Mouse (Mus musculus) monocyte, adult 2 months (primary cell): Measurements from ENCODE around the gene Mei1.

Experiments
- DNase-seq, 2 experiments: peaks; one replicate each; pipeline ENCODE4 v3.0.0; 2022; ENCODE audit warnings: low spot score in 2 of 2, low read depth in 1 of 2

The Mei1 gene

DNA sequence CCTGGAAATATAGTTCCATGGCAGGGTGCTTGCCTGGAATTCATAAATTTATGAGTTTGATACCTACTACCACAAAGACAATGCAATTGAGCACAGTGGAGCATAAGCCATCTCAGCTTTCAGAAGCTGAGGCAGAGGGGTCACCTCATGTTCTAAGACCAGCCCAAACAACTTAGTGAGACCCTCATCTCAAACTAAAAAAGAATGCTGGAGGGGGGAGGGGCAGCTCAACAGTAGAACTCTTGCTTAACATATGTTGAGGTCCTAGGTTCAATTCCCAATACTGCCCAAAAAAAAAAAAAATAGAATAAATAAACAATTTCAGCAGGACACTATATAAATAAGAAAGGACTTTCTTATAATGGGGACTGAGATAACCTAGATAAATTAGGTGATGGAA is 80.2 kb downstream of the Mei1 start:
- no peak for DNase-seq

DNA sequence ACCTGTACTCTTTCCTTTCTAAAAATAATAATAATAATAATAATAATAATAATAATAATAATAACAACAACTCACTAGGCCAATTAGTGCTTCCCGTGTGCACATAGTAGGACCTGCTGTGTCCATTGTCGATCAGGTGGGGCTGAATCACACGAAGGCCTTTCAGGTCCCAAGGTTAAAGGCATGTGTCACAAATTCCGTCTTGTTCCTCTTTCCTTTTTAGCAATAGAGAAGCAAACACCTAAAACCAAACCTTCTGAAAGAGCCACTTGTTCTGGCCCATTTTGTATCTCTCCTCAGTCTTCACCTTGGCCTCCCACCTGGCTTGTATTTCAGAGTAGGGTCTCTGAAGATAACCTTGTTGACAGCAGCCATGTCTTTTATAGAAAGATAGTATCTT is 81.4 kb downstream of the Mei1 start:
- no peak for DNase-seq

DNA sequence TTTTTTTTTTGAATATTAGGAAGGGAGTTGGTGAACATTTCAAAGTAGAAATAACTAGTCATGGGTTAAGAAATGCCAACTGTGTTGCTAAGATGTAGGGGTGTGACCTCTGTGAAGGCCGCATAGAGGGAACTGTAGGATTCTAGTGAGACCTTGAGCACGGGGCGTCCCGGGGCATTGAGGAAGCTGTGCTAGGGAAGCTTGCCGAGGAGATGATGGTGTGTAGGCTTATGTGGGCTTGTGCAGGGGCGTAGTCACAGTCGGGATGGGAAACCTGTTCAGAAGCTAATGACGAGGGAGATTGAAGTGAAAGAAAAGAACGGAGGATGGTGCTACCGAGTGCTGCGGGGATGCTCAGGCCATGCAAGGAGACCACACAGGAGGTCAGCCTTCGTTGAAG is 82.2 kb downstream of the Mei1 start:
- peak in 1 of 2 experiments; percentile 23 for DNase-seq

DNA sequence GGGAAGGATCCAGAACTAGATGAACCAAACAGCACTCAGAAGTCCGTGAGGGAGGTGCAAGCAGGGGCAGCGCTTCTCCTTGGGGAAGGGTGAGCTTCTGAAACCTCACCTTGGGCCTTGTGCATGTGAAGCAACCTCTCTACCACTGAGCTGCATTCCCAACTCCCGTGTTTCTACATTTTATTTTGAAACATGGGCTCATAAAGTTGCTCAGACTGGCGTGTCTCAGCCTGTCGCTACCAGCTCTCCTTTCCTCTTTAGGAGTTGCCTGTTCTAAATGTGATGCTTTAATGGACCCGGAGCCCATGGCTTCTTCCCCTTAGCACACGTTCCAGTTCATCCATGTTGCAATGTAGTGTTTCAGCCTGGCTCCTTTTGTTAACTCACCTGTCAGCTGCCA is 82.6 kb downstream of the Mei1 start:
- DNase-seq, result no peak

DNA sequence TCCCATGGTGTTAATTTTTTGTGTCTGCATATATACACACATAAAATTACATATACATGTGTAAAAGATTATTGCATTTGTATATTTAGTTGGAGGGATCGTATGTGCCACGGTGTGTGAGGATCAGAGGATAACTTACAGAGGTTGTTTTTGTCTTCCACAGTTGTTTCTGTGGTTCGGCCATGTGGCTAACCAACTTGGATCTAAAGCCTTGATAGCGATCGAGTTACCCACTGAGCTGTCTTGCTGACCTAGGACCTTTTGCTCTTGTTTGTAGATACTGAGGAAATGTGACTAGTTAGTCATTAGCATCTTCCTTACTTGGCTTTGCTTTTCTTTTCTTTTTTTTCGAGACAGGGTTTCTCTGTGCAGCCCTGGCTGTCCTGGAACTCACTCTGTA is 86.5 kb downstream of the Mei1 start:
- no peak for DNase-seq

DNA sequence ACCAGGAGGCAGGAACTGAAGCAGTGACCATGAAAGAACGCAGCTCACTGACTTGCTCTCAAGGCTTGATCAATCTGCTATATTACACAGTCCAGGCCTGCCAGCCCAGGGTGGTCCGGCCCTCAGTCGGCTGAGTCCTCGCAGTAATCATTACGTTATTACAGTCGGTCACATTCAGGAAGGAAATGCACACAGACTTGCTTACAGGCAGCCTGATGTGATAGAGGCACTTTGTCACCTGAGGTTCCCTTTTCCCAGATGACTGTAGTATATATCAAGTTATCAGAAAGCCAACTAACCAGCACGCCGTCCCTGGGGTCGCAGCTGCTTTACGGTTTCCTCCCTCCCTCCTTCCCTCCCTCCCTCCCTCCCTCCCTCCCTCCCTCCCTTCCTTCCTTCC is 87.1 kb downstream of the Mei1 start:
- no peak for DNase-seq

DNA sequence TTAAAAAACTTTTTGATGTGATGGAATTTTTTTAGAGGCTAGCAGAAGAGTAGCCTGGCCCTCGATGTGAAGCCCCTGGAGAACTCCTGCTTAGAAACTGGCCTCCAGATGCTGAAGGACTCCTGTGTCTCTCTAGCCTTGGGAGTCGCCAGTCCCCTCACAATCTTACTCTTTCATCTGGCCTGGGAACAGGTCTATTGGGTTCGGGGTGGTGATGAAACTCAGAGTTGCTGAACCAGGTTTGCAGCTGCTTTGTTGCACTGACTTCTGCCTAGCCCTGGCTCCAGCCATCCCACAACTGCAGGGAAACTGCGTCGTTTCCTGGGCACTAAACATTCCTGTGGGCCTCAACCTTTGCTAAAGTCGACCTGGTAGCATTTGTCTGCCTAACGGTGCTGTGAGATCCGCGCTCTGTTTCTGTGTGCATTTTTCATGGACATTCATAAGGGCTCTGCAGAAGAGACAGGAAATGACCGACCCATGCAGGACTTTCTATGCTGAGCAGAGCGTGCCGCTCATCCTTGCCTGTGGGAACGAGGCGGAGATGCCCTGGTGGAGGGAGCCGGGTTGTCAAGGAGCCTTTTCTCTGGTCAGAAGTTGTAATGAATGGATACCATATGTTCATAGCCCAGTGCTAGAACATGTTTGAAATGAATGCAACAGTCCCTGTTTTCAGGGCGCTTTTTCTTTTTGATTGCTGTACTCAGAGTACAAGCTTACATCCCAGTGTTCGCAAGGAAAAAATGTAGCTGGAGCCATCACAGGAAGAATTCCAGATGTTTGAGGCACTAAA is 88.6 kb downstream of the Mei1 start:
- no peak for DNase-seq

DNA sequence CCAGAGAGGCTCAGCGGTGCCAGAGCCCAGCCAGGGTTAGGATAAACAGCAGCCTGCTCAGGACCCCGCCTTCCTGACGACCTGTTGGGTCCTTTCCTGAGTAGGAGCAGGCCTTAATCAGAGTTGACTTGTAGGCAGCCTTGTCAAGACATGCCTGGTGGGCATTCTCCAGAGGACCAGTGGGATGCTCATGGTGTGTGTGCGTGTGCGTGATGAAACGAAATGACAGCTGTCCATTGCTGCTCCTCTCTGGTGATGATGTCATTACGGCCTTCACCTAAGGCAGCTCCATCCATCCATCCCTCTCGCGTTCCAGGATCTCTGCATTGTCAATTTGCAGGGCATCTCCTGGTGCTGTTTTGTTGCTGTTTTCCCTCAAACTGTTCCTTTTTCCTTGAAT is 89.7 kb downstream of the Mei1 start:
- no peak for DNase-seq

DNA sequence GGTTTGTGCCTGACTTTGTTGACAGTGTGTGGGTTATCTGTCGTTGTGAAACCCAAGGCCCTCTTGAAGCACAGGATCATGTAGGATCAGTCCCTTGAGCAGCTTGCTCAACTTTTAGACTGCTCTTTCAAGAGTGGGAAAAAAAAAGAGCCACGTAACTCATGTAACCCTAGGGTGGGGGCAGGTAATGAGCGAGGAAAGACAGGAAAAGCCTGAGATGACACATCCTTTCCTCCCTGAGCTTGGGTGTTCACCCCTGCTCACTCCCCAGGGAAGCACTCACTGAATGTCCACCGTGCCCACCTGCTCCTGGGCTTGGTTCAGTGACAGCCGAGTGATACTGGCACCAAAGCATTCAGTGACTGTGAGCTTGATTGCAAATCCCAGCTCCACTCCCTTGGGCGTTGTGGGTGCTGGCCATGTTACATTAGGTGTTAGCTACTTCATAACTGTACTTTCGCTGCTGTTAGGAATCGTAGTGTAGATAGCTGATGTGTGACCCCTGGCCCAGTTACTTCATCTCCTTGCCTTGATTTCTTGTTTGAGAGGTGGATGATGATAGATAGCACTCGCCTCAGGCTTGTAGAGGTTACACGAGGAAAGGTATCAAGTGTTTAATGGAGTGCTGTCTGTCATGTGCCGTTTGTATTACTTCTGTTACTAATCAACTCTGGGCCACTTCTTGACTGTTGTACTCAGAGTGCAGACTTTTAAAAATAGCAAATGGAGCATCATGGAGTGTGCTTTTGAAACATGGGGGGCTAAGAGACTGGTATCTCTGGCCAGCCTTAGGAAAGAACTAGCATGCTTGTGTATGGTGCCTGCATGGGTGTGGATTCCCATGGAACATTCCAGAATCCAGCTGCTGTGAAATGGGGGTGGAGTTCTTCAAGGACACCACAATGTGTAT is 91.2 kb downstream of the Mei1 start:
- DNase-seq, result no peak

DNA sequence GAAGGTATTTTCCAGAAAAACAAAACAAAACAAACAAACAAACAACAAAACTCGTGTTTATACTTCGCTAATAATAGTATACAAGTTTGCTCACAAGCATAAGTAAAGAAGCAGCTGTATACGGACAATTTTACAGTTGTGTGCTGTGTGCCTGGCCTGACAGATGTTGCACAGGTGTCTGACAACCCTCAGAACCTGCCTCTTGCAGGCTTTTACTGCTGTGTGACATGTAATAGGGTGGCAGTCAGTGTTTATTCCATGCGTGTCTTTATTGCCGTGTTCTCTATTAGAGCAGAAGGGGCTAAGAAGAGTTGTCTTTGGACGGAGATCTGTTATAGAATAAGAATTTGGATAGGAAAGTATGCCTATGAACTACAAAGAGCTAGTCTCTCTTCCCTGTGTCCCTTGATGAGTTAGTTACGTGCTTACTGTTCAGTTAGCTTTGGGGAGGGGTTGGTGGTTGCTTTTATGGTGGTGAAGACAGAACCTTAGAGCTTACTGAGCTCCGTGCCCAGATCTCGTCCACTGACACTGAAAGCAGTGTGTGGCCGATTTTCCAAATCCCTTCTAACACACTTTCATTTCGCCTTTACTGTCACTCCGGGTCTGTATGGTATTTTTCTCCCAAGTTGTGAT is 92.3 kb downstream of the Mei1 start:
- DNase-seq, result no peak

DNA sequence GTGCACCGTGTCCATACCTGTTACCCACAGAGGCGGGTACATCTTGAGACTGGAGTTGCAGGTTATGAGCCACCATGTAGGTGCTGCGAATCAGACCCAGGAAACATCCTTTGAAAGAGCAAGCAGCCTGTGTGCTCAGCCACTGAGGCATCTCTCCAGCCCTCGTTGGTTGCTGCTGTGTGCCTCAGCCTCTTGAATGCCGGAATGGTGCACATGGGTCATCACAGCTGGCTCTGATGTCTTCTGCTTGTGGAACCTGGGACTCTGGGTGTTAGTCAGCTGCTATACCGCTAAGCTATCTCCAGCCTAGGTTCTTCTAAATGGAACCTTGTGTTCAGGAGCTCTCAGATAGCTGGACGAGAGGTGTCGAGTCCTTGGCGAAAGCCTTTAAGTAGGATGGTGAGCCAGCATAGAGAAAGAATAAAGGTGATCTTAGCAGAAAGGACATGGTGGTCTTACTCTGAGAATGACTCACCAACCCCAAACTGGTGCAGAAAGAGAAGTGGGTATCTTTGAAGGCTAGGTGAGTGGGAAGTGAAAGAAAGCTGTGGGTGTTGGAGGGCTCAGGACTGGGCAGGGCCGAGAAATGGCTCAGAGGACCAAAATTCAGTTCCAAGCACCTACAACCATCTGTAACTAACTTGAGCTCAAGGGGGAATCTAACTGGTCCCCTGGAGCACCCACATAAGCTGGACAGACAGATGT is 93.7 kb downstream of the Mei1 start:
- no peak for DNase-seq

DNA sequence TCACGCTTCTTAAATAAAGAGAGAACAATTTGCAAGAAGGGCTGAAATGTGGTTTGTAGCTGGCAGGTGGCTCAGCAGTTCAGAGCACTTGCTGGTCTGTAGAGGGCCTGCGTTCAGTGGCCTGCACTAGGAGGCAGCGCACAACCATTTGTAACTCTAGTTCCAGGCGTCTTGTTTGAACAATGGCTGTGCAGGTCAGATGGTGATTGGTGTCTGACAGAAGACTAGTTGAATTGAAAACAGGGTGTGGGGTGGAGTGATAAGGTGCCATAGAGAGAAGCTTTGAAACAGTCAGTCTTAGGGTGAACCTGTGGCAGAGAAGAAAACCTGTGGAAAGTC is 94.2 kb downstream of the Mei1 start:
- no peak for DNase-seq

DNA sequence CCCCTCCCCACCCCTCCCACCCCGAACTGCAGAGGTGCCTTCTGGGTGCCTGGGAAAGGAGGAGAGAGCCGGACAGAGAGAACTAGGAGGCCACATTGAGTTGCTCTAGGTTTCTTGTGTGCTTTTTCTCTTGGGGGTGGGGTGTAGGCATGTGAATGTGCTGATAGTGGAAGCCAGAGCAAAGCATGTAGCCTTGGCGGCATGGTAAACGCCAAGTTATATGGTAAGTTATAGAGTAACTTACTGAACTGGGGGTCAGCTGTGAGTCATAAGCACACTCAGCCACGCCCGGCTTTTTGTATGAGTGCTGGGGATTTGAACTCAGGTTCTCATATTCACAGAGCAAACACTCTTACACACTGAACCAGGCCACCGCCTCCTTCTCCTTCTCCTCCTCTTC is 94.7 kb downstream of the Mei1 start:
- DNase-seq, result no peak

DNA sequence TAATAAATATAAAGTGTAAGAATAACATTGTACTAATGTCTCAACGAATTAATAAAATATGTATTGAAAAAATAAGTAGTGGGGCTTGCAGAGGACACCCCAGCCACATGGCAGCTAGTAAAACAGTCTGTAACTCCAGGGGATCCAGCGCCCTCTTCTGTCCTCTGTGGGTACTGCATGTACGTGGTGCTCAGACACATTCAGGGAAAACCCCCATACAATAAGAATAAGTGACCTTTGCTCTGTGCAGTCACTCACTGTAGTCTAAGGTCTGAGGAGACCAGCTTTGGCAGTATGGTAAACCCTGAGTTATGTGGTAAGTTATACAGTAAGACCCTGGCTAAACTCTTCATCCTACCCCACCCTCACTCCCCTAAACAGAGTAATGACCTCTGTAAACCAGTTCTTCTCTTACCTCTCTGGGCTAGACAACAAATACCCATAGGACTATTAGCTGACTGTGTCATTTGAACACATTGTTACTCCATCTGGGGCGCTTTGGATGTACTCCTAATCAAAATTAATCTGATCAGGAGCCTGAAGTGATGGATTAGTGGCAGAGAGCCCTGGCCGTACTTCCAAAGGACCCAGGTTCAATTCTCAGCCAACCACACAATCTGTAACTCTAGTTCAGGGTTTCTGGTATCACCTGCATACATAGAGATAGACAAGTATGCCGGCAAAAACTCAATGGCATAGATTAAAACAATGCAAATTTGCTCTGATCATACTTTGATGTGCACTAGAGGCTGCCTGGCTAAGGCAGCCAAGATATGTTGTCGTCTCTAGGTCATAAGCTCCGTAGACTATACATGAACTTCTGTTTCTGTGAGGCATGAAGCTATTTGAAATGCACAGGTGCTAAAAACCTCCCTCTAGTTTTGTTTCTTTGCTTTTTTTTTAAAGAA is 95.8 kb downstream of the Mei1 start:
- peak; percentile 57 to 86 for DNase-seq

DNA sequence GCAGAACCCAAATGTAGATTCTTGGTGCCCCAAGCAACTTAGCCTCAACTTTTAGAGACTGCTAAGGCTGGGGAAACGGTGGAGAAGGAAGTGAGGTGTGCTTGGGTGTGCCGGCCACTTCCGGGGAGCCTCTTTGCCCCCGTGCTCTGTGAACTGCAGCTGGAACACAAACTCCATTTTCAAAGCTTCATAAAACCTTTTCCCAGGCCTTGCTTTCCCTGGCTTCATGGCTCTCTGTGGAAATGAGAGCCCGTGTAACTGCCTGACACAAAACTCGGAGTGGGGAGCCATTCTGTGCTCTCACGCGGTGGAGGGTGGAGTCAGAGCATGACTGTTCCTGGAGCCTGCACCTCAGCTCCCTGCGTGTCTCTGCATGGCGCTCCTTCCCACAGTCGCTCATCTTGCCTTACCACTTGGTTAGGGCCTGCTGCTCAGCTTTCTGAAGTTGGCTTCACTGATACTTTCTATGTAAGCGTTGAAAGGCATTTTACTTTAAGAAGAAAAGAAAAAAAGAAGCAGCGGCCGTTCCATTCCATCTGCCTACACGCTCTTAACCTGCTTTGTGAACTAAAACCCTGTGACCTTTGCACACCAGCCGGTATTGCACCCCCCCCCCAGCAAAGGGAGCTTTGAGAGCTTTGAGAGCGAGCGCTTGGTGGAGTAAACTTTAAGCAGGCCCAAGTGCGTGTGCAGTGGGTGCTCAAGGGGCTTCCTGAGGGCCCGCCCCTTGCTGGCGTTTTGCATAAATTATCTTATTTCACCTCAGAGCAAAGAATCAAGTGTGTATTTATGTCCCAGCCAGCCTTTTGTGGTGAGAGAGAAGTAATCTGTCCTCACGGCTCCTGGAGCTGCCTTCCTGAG is 96.7 kb downstream of the Mei1 start:
- no peak for DNase-seq

DNA sequence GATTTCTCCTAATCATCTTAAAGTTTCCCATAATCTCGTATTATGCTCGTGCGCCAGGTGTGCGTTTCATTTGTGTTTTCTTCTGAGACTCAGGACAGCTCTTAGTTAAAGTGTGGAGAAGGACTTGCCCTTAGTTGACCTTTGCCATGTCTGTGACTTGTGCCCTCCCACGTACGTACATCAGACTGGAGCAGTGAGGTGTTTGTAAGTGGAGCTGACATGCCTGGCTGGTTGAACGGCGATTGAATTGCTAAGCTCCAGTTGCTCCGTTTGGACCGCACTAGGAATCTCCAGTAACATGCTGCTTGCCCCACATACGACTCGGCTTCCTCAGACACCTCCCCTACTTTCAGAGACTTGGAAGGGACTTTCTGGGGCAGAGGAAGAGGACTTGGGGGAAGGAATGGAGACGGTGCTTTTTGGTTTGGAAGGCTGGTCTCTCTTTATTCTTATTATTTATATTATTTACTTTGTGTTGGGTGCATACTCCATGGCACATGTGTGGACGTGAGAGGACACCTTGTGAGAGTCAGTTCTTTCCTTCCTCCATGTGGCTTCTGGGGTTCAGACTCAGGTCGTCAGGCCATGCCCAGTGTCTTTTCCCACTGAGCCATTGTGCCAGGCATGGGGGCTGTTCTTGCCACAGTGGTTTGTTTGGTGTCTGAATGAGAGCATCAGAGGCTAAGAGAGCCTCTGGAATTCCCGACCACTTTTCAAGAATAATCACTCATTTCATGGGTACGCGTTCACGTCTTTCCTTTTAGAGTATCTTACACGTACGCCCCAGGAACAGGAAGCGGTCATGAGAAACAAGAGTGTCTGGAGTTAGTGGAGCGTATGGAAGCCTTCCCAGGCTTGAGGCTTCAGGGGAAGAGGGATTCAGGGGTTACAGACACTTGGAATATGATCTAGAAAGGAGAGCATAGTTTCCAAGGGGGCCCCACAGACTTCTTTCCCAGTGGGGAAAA is 97.7 kb downstream of the Mei1 start:
- no peak for DNase-seq

DNA sequence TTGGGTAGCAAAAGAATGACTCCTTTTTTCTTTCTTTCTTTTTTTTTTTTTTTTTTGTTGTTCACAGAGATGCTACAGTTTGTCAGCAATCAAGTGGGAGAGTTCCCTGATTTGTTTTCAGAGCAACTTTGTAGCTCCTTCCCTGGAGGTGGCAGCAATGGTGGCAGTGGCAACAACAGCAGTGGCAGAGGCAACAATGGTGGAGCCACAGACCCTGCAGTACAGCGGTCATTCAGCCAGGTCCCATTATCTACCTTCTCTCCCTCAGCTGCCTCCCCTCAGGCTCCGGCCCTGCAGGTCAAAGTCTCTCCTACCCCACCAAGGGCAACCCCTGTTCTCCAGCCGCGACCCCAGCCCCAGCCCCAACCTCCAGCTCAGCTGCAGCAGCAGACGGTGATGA is 99.9 kb downstream of the Mei1 start:
- no peak for DNase-seq
